Mouse (Mus musculus) c-Kit-positive CD71-negative TER-119-negative erythroid progenitor cells, embryonic 14.5 days (primary cell): ENCODE results near the gene Olfr1232.

Source experiments
- DNase-seq: peaks from one replicate; pipeline ENCODE4 v3.0.0-alpha.2; 2013; ENCODE audit warnings: low read depth

Olfr1232 gene

DNA sequence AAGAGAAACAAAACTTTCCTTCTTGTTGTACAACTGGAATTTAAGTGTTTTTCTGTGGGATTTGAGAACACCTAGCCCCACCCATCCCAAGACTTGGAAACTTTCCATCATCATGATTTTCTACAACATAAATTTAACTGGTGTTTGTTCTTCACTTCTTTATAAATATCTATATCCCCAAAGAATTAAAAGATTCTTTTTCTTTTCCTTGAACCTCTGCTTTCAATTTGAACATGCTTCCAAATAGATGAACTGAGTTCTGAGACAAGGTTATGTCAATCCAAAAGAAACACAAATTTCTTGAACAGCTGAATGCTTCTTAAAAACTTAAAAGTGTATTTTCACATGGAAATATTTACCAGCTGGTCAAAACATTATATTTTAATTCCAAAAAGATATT is at the start of gene Olfr1232:
Gene Olfr1232, minus strand, starts transcription at position 101 of the 400 bp plus-strand sequence.
- DNase-seq, result no peak

DNA sequence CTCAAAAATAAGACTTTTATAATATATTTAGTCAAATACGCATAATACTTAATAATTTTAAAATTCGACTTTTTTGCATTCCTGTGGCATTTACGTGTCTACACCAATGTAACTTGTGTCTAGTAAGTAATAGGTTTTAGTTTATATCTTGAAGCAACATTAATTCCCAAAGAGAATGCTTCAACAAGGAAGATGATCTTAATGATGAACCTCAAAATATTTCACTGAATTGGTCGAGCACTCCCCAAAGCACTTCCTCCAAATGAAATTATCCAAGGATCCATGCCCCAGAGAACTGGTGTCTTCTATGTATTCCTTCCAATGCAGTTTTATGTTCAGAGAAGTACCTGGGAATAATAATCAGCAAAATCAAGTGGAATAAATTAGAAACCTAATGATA is 35.3 kb upstream of the Olfr1232 start, which contains the start of gene Olfr1234:
Gene Olfr1234, minus strand, starts transcription at position 101 of the 400 bp plus-strand sequence.
- DNase-seq, result no peak

DNA sequence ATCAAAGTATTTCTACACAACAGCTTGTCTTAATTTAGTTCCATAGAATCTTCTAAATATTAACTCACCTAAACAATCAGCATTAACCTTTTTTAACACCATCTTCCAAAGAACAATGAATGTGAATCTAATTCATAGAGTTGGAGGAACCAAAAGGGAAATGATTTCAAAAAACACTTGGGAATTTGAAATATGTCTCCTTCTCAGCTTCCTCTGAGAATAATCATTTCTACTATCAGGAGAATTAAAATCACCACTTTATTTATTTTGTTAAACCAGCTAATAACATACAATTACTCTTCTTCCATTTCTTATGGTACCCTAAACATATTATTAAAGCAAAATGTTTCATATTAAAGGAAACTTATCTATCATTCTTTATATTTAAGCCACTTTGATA is 12.8 kb upstream of the Olfr1232 start, which contains the start of gene Olfr1233:
Gene Olfr1233, minus strand, starts transcription at position 101 of the 400 bp plus-strand sequence.
- no peak for DNase-seq

DNA sequence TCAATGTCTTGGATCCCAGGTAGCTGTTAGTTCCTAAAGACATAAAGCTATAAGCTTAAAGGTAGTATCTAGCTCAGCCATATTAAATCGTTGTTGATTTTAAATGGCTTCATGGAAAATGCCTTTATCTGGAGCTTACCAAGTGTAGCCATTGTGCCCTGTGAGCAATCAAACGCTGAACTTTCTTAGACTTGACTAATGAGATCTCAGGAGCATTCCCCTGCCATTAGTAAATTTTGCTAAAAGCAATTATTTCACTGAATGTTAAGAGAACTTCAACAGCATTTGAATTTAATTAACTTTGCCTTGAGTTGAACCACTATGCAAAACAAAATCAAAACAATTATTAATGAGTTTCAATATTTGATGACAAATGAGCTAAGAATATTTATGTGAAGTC is 22.5 kb downstream of the Olfr1232 start, which contains the start of gene Olfr1231:
Gene Olfr1231, minus strand, starts transcription at position 101 of the 400 bp plus-strand sequence.
- no peak for DNase-seq

DNA sequence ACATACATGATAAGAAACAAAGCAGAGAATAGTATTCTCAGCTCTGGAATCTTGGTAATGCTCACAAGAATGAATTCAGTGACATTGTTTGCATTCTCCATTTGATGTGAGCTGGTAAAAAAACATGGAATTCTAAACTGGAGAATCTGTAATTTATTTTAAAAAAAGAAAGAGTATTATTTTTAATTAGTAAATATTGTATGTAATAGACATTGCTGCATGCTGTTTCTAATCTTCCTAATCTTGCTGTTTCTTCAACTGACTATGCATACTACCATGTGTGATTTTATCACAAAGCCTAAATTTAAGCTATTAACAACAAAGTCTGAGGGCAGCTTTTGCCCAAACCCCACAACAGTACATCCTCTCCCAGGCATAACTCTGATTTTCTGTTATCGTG is 32.3 kb downstream of the Olfr1232 start, which contains the start of gene Olfr1230:
Gene Olfr1230, minus strand, starts transcription at position 101 of the 400 bp plus-strand sequence.
- DNase-seq, result no peak

DNA sequence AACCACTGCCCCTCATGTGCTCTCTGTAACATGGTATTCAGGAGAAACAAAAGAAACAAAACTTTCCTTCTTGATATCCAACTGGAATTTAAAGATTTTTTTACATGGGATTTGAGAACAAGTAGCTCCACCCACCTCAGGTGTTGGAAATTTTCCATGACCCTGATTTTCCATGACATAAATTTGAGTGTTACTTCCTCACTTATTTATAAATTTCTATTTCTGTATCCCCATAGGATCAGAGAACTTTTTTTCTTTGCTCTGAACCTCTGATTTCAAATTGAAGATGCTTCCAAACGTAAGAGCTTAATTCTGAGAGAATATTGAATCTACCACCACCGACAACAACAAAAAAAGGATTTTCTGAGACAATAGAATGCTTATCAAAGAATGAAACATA is 41.6 kb downstream of the Olfr1232 start, which contains the start of gene Olfr1229:
Gene Olfr1229, minus strand, starts transcription at position 101 of the 400 bp plus-strand sequence.
- DNase-seq, result no peak
